Mouse (Mus musculus) brown adipose tissue, adult 24 weeks (tissue): ENCODE data around the gene Lrp6. TPM values are rescaled to one million over a fixed set of nuclear protein-coding genes. Genes with fewer than 3 reads are reported as not detected.

ENCODE experiments used
- H3K27ac ChIP-seq: fragments of 200-500 bp; replicated peaks from 2 replicates; pipeline ENCODE4 v1.5.1; 2012; ENCODE audit warnings: low read depth, mild to moderate bottlenecking, low read length
- H3K4me1 ChIP-seq: fragments of 200-500 bp; 2 replicates; pipeline ENCODE4 v1.6.1; 2012; ENCODE audit warnings: low read length, mixed read lengths; ENCODE audit not compliant: control insufficient read depth, insufficient read depth, insufficient read length
- H3K4me3 ChIP-seq: fragments of 200-500 bp; 2 replicates; pipeline ENCODE4 v1.5.1; 2012; ENCODE audit warnings: low read depth, mild to moderate bottlenecking, low read length, moderate library complexity; ENCODE audit not compliant: insufficient read depth
- polyA plus RNA-seq: library from polyadenylated mRNA; stranded (reverse); fragments of >200 nt; gene quantifications from 2 replicates; pipeline ENCODE4 v1.2.4, GENCODE M21; 2012; ENCODE audit not compliant: missing spikeins, insufficient read depth, insufficient read length

Lrp6 gene
- polyA plus RNA-seq, 1 experiment: 33.0 TPM

DNA sequence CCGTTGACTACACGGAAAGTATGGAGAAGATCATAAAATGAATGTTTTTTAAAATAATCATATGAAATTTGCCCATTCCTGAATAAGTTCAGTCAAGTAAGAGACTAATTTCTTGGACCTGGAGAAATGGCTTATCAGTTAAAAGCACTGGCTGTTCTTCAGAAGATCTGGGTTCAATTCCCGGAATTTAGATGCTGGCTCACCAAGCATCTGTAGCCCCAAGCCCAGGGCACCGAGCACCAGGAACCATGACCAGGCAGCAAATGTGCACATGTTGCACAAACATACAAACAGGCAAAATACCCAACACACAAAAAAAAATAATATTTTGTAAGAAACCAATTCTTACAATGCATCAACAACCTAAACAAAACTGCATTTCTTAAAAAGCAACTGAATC is 37.4 kb downstream of the Lrp6 start:
- H3K4me3 ChIP-seq: no peak overlapping the region
- H3K27ac ChIP-seq: no peak overlapping the region
- H3K4me1 ChIP-seq: peaks cover 21% of the 10 kb centered on the region

DNA sequence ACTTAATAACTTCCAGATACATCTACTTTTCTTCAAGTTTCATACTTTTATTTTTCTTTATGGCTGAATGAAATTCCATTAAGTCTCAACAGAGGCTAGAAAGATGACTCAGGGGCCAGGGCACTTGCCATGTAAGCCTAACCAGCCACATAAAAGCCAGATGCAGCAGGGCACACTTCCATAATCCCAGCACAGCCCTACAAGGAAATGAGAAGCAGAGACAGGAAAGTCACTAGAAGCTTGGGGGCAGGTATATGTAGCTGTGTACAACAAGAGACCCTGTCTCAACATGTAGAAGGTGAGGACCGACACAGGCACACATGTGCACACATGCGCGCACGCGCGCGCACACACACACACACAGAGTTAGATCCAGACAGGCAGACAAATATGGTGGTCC is 38.4 kb downstream of the Lrp6 start:
- no peak overlapping the region for H3K4me3 ChIP-seq
- no peak overlapping the region for H3K27ac ChIP-seq
- H3K4me1 ChIP-seq: peaks cover 26% of the 10 kb centered on the region

DNA sequence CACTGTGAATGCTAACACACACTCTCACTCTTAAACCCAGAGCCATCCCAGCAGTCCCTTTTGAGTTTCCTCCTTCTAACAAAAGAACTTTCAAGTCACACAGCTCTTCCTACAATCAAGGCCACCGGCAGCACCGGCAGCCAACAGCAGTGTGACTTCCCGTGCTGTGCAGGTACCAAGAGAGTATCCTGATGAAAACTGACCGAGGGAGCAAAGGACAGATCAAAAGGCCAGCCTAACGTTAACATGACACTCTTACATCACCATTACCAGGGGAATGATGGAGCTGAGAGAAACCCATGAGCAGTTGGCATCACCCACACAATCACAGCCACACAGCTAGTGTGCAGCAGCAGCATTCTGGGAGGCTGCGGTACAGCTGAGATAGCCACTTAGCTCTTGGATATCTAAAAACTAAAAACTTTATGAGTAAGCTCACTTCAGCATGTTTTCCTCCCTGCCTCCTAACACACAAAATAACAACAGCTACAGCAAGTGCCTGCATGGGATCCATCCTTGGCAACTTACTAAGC is 39.1 kb downstream of the Lrp6 start:
- no peak overlapping the region for H3K4me3 ChIP-seq
- no peak overlapping the region for H3K27ac ChIP-seq
- peaks cover 26% of the 10 kb centered on the region for H3K4me1 ChIP-seq

DNA sequence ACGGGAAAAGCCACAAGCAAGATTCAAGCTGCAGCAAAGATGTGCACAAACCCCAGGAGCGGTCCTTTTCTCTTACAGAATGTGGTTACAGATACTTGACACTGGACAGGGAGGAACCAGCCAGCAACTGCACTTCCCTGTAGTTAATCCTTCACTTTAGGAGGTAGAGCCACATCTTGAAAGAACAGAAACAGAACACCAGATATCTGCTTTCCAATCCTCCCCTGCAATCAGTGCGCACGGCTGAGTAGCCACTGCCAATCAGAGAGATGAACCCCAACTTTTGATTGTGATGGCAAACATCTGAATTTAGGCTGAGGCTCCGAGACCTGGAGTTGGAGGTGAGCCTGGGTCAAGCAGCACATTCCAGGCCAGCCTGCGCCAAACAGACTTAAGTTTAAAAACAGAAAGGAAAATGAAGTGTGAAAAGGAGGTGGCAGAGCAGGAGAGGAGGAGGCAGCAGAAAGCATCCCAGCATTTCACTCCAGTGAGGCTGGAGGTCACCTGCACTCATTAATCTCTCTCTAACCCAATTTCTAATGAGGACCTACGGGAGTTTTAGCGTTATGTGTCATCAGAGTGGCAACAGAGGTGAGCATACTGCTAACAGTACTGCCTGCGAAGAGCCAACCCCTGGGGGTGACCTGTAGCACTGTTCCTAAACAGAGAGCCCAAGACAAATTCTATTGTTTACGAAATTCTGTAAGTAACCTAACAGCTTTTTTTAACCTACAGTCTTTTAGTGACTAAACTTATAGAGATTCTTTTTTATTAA is 39.8 kb downstream of the Lrp6 start:
- H3K4me3 ChIP-seq: no peak overlapping the region
- peaks cover 26% of the 10 kb centered on the region for H3K4me1 ChIP-seq
- no peak overlapping the region; the same call in 1 of the 2 replicates for H3K27ac ChIP-seq

DNA sequence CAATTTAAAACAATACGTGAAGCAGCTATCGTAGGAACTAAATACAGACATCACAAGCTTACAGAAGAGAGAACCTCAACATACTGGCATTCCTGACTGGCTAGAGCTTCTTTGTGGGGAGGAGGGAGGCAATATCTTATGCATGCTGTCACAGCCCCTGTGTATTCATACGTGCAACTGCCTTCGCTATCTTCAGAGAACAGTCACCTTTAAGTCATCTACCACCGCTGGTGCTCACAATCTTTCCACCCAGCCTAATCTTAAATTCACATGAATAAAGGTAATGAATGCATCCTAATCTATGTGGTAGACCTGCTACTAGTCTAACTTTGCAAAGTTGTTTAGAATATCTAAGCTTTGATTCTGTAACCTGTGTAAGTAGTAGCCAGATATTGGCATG is 40.5 kb downstream of the Lrp6 start:
- Histone ChIP-seq H3K4me3 (no peak overlapping the region), H3K27ac (no peak overlapping the region), H3K4me1 (peaks cover 28% of the 10 kb centered on the region)

DNA sequence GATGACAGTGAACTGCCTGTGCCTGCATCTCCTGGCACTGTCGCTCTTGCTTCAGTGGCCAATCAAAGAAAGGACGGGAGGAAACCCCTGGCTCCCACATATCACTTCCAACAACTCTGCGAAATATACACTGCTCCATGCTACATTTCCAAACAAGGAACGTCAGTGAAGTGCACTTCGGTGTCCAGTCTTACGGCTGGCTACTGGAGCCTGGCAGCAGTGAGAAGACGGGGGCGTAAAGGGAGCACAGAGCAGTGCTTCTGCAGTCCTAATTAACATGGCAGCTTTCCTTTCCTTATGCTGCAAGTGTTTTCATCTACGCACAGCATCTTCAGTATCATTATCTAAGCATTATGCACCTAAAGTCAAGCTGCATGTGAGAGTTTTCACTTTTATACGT is 45.4 kb downstream of the Lrp6 start:
- Histone ChIP-seq H3K4me1 (peaks cover 17% of the 10 kb centered on the region), H3K4me3 (no peak overlapping the region), H3K27ac (no peak overlapping the region)

DNA sequence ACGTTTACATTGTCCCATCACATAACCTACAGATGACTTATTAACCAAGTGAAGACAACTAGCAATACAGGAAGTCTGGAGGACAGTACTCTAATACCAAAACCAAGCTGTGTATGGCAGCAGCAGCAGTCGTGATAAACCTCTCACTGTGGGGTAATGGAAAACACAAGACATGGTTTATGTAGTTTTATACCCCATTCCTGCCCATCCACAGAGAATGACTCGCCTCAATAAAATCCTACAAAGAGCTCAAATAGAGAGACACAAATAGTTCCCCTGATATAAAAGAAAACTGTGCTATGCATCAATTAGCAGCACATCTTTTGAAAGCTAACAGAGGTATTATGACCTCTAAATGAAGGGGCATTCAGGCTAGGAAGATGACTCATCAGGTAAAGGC is 45.9 kb downstream of the Lrp6 start:
- H3K4me1 ChIP-seq: peaks cover 21% of the 10 kb centered on the region
- no peak overlapping the region for H3K4me3 ChIP-seq
- H3K27ac ChIP-seq: no peak overlapping the region

DNA sequence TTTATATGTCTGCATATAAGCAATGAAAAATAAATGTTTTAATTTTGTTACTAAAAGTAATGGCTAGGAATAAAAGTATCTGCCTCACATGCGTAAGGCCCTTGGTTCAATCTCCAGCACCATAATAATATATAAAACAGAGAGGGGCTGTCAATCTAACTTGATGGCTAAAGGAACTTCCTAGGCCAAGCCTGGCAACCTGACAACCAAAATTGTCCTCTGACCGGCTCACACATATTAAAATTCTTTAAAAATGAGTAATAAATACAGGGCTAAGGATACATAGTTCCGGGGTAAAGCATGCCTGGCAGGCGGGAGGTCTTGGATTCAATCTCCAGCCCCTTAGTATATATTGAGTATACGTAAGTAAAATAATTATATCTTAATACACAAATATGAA is 48.3 kb downstream of the Lrp6 start:
- Histone ChIP-seq H3K27ac (no peak overlapping the region), H3K4me3 (no peak overlapping the region), H3K4me1 (peaks cover 20% of the 10 kb centered on the region)

DNA sequence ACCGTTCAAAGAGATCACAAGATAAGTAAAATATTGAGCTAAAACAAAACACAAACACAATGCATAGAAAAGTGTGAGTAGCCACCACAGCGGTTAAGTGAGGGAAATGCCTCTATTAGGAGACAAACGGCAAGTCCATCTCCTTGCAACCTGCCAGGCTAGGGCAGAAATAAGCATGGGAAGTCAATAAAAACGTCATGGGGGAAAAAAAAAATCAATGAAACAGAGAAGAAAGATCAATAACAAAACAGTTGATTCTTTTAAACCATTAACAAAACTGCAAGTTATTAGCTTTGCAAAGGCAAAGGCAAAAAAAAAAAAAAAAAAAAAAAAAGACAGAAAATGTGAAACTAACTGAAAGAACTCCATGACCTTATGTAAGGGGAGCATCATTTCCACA is 49.6 kb downstream of the Lrp6 start:
- peaks cover 23% of the 10 kb centered on the region for H3K4me1 ChIP-seq
- no peak overlapping the region for H3K4me3 ChIP-seq
- no peak overlapping the region for H3K27ac ChIP-seq

DNA sequence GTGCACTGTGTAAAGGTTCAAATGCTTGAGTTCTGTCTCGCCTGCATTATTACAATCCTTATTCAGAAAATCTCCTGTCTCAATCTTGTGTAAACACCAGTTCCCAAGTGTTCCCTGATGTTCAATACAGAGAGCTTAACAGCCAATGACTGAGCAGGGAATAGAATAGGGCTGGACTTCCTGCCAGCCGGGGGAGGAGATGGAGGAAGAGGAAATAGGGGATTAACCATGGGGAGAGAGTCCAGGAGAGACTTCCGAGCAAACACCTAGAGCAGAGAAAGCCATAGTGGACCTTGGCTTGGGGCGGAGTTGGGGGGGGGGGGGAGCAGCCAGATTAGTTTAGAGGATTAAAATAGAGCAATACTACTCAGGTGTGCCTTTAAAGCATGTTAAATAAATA is 51.3 kb downstream of the Lrp6 start:
- no peak overlapping the region for H3K27ac ChIP-seq
- H3K4me1 ChIP-seq: peaks cover 22% of the 10 kb centered on the region
- no peak overlapping the region for H3K4me3 ChIP-seq

DNA sequence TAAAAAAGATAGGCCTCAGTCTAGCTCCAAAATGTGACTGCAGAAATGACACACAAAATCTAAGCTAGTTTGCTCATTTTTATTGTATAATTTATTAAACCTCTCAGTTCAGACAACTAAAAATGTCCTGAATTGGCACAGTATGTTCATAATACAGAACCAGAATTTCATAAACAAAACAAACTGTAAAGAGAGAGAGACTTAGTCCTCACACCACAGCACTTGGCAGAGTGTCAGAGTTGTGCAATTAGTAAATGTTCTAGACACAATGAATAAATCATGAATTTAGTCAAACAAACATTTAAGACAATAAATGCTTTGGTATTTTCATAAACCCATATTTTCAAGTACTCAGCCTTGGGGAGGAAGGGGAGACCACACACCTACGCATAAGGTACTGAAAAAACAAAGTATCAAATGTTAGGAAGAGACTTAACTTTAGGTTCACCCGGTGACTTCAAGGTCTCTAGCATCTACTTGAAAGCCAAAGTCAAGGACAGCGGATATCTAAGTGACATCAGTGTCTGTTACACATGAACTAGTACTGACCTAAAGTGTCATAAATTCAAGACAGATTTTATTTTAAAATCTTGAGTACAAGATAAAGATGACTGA is 52.8 kb downstream of the Lrp6 start:
- H3K27ac ChIP-seq: peak overlapping the region; percentile 52
- no peak overlapping the region for H3K4me3 ChIP-seq
- peaks cover 22% of the 10 kb centered on the region for H3K4me1 ChIP-seq

DNA sequence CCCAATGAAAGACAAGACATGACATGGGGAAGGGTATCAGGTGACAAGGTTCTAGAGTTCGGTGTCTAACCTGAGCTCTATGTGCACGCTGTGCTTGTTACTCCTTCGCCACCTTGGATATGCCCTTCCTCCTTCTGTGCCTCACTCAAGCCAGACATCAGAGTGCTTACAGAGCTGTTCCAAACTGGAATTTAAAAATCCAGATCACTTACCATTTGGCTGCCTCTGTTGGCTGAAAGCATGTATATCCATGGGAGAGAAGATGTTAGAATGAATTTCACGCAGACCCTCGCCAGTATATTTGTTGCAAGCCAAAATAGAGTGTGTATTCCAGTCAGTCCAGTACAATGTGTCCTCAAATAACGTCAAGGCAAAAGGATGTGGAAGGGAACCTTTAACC is 53.8 kb downstream of the Lrp6 start:
- Histone ChIP-seq H3K4me3 (no peak overlapping the region), H3K27ac (peak overlapping the region; percentile 30), H3K4me1 (peaks cover 20% of the 10 kb centered on the region)

DNA sequence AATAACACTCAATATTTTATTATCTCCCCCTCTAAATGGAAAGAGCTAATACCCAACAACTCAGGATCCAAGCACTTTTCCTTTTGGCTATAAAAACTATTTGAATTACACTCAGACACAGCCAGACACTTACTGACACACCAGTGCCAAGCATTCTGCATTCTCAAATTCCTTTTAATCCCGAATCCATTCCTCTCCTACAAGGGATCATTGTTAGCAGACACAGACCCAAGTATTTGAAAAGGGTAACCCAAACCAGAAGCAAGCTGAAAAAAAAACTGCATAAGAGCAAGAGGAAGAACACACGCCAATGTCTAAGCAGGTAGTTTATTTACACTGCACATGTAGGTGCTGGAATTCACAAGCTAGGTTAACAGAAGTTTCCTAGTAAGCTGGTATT is 54.3 kb downstream of the Lrp6 start:
- no peak overlapping the region for H3K27ac ChIP-seq

DNA sequence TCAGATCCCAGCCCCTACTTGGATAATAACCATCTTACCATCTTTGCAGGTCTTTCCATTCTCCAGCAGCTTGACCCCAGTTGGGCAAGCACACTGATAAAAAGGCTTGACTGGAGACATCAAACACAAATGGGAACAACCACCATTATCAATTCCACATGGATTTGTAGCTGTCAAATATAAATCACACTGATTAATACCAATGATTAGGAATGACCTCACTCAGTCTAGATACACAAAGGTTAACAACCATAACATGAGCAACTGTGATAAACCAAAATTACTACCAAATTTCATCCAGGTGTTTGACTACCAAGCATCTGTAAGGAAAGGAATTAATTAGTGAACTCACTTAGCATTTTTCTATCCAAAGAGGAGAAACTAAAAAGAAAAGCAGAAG is 55.6 kb downstream of the Lrp6 start:
- Histone ChIP-seq H3K4me3 (no peak overlapping the region), H3K27ac (no peak overlapping the region)

More for the DNA sequence above, 54.3 kb downstream of the Lrp6 start:
- Histone ChIP-seq H3K4me1 (peaks cover 19% of the 10 kb centered on the region), H3K4me3 (no peak overlapping the region)

DNA sequence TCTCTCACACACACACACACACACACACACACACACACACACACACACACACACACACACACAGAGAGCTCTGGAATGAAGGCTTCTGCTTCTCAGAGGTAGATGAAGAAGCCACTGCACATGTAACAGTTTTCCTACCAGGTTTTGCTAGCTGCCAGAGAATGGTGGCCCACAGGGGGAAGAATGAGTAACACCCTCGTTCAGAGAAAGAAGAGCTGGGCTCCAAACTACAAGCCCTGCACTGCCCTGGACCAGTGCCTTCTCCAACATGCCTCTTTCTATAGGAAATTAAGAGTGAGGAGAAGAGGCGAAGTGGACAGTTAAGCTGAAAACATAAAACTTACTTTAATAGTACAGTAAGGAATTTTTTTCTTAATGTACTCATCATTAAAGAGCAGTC is 56.5 kb downstream of the Lrp6 start:
- Histone ChIP-seq H3K27ac (no peak overlapping the region; the same call in 1 of the 2 replicates), H3K4me3 (no peak overlapping the region), H3K4me1 (peaks cover 8% of the 10 kb centered on the region)

More for the DNA sequence above, 55.6 kb downstream of the Lrp6 start:
- peaks cover 13% of the 10 kb centered on the region for H3K4me1 ChIP-seq

DNA sequence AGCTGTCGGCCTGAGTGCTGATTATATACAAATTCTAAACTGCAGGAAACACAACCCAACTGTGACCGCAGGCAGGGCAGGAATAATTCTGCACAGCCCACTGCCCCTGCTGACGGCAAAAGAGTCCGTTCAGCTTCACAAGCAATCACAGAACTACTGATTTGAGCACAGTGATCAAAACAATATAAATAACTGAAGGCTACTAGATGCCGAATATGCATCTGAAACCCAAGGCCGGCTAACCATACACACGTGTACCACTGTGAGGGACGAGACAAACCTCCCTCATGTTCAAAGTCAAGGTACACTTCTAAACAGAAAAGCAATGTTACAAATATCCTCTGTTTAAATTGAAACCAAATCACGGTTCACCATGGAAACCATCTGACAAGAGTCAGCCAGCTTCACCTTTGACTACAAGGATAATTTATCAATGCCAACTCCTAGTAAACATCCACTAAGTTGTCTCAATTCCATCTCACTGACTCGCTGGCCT is 57.0 kb downstream of the Lrp6 start:
- Histone ChIP-seq H3K4me3 (no peak overlapping the region), H3K4me1 (peaks cover 8% of the 10 kb centered on the region), H3K27ac (no peak overlapping the region)
